Mouse (Mus musculus): ENCODE results near the gene Trp63. TPM values are rescaled to one million over a fixed set of nuclear protein-coding genes. Genes with fewer than 3 reads are reported as not detected.

Gene Trp63
- polyA plus RNA-seq, 1 experiment, result 0.52 TPM

GRCm38 (mm10) chr16:25774611-25775010 lies 91.0 kb downstream of the Trp63 start:
- TF ChIP-seq POLR2A (IDR thresholded peaks at IDR 0.05; ENCODE audit: low read depth, low read length) (no peak), CTCF (conservative IDR thresholded peaks at IDR 0.05; ENCODE audit: insufficient read depth, insufficient read length, low read depth, low read length) (no peak)
- Histone ChIP-seq H3K27me3 (replicated peaks; ENCODE audit: control insufficient read depth, insufficient read depth, low read length) (no peaks in the 10 kb centered on the region), H3K4me3 (ENCODE audit: insufficient read depth, low read depth, low read length) (no peak overlapping the region), H3K4me1 (ENCODE audit: control insufficient read depth, insufficient read depth, low read length) (no peaks in the 10 kb centered on the region), H3K36me3 (ENCODE audit: control insufficient read depth, insufficient read depth, low read length) (no peaks in the 10 kb centered on the region), H3K27ac (ENCODE audit: insufficient read depth, low read depth, low read length) (no peak overlapping the region)
- no peak for DNase-seq
- 92% methylated on average over 7 of the region's 7 CpGs for WGBS

GRCm38 (mm10) chr16:25777501-25777900 lies 93.9 kb downstream of the Trp63 start:
- 92% methylated on average over 1 of the region's 1 CpGs for WGBS
- no peak for DNase-seq
- TF ChIP-seq POLR2A (IDR thresholded peaks at IDR 0.05; ENCODE audit: low read depth, low read length) (no peak), CTCF (conservative IDR thresholded peaks at IDR 0.05; ENCODE audit: insufficient read depth, insufficient read length, low read depth, low read length) (no peak)
- Histone ChIP-seq H3K4me3 (ENCODE audit: insufficient read depth, low read depth, low read length) (no peak overlapping the region), H3K4me1 (ENCODE audit: control insufficient read depth, insufficient read depth, low read length) (no peaks in the 10 kb centered on the region), H3K36me3 (ENCODE audit: control insufficient read depth, insufficient read depth, low read length) (no peaks in the 10 kb centered on the region), H3K27ac (ENCODE audit: insufficient read depth, low read depth, low read length) (no peak overlapping the region), H3K27me3 (replicated peaks; ENCODE audit: control insufficient read depth, insufficient read depth, low read length) (no peaks in the 10 kb centered on the region)

DNA sequence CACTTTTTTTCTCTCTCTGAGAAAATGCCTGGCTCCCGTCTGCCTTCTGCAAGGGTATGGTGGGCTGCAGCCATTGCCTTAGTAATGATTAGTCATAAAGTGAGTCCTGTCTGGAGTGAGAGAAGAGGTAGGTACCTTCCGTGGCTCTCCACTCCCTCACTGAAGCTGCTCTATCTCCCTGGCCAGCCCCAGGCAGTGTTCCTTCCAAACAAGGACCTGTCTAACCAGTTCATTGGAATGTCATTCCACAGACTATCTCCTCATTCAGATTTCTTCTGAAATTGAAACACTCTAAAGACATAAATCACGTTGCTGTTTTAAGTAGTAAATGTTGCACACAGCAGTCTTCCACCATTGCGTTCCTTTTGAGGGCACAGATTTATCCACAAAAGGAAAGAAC lies 96.4 kb downstream of the Trp63 start:
- whole genome bisulfite sequencing, result 59% methylated on average over 4 of the region's 4 CpGs
- Histone ChIP-seq H3K36me3 (ENCODE audit: control insufficient read depth, insufficient read depth, low read length) (no peaks in the 10 kb centered on the region), H3K4me3 (ENCODE audit: insufficient read depth, low read depth, low read length) (no peak overlapping the region), H3K27me3 (replicated peaks; ENCODE audit: control insufficient read depth, insufficient read depth, low read length) (no peaks in the 10 kb centered on the region), H3K4me1 (ENCODE audit: control insufficient read depth, insufficient read depth, low read length) (no peaks in the 10 kb centered on the region), H3K27ac (ENCODE audit: insufficient read depth, low read depth, low read length) (no peak overlapping the region)
- DNase-seq, result no peak
- TF ChIP-seq POLR2A (IDR thresholded peaks at IDR 0.05; ENCODE audit: low read depth, low read length), result no peak
- TF ChIP-seq CTCF (conservative IDR thresholded peaks at IDR 0.05; ENCODE audit: insufficient read depth, insufficient read length, low read depth, low read length), result no peak

DNA sequence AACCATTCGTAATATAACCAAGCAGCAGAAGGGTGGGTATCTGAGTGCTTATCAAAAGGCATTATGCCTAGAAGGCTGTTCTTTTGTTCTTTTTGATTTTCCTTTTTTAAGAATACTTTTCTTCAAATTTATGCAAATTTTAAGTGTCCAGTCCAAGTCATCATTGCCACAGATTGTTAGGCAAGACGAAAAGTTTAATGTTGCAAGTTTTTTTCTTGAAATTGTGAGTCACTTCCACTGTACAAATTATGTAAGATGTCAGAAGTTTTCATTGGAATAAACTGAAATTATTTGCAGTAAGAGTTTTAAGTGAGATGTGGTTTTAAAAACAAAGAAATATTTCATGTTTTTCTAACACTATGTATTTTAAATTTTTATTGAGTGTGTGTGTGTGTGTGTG lies 100.7 kb downstream of the Trp63 start:
- no peak for DNase-seq
- no peaks in the 10 kb centered on the region for H3K36me3 ChIP-seq (ENCODE audit: control insufficient read depth, insufficient read depth, low read length)
- WGBS, result 89% methylated on average over 2 of the region's 2 CpGs
- no peaks in the 10 kb centered on the region for H3K27me3 ChIP-seq (replicated peaks; ENCODE audit: control insufficient read depth, insufficient read depth, low read length)
- H3K4me1 ChIP-seq (ENCODE audit: control insufficient read depth, insufficient read depth, low read length), result no peaks in the 10 kb centered on the region
- H3K4me3 ChIP-seq (ENCODE audit: insufficient read depth, low read depth, low read length), result no peak overlapping the region
- TF ChIP-seq CTCF (conservative IDR thresholded peaks at IDR 0.05; ENCODE audit: insufficient read depth, insufficient read length, low read depth, low read length) (no peak), POLR2A (IDR thresholded peaks at IDR 0.05; ENCODE audit: low read depth, low read length) (no peak)
- H3K27ac ChIP-seq (ENCODE audit: insufficient read depth, low read depth, low read length), result no peak overlapping the region

- TF ChIP-seq POLR2A (IDR thresholded peaks at IDR 0.05; ENCODE audit: low read depth, low read length), result no peak
- no peak for TF ChIP-seq CTCF (conservative IDR thresholded peaks at IDR 0.05; ENCODE audit: insufficient read depth, insufficient read length, low read depth, low read length)
- no peaks in the 10 kb centered on the region for H3K27me3 ChIP-seq (replicated peaks; ENCODE audit: control insufficient read depth, insufficient read depth, low read length)
- 81% methylated on average over 5 of the region's 5 CpGs for WGBS
- no peaks in the 10 kb centered on the region for H3K36me3 ChIP-seq (ENCODE audit: control insufficient read depth, insufficient read depth, low read length)
- no peak overlapping the region for H3K27ac ChIP-seq (ENCODE audit: insufficient read depth, low read depth, low read length)
- no peaks in the 10 kb centered on the region for H3K4me1 ChIP-seq (ENCODE audit: control insufficient read depth, insufficient read depth, low read length)
- DNase-seq, result no peak
- H3K4me3 ChIP-seq (ENCODE audit: insufficient read depth, low read depth, low read length), result no peak overlapping the region
Observed at GRCm38 (mm10) chr16:25786457-25786856, 102.9 kb downstream of the Trp63 start.

GRCm38 (mm10) chr16:25792640-25793266 lies 109.2 kb downstream of the Trp63 start:
- H3K4me1 ChIP-seq (ENCODE audit: control insufficient read depth, insufficient read depth, low read length), result no peaks in the 10 kb centered on the region
- WGBS, result 78% methylated on average over 5 of the region's 5 CpGs
- H3K27ac ChIP-seq (ENCODE audit: insufficient read depth, low read depth, low read length), result no peak overlapping the region
- H3K4me3 ChIP-seq (ENCODE audit: insufficient read depth, low read depth, low read length), result no peak overlapping the region
- no peak for DNase-seq
- H3K36me3 ChIP-seq (ENCODE audit: control insufficient read depth, insufficient read depth, low read length), result no peaks in the 10 kb centered on the region
- H3K27me3 ChIP-seq (replicated peaks; ENCODE audit: control insufficient read depth, insufficient read depth, low read length), result no peaks in the 10 kb centered on the region
- TF ChIP-seq CTCF (conservative IDR thresholded peaks at IDR 0.05; ENCODE audit: insufficient read depth, insufficient read length, low read depth, low read length) (no peak), POLR2A (IDR thresholded peaks at IDR 0.05; ENCODE audit: low read depth, low read length) (no peak)

DNA sequence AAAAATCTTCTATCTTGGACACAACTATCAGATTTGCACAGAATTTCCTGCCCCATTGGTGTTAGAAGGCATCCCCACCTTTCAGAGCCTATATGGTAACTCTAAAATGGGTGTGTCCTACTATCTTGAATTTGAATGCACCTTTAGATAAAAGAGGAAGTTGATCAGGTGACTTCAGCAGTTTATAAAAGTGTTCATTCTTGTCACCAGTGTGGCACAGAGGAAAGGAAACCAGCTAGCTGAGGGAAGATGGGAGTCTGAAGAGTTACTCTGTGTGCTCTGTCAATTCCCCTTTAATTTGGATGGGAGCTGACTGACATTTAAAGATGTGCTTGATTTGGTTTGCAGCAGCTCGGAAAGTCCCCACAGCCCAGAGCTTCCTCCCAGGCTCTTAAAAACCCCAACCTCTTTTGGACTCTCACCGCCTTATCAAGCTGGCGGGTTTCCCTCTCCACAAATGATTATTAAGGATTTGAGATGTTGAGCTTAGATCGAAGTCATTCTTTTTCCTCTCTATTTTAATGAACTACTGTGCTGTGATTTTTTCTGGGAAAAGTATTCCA lies 114.2 kb downstream of the Trp63 start:
- DNase-seq, result no peak
- H3K4me3 ChIP-seq (ENCODE audit: insufficient read depth, low read depth, low read length), result no peak overlapping the region
- WGBS, result 72% methylated on average over 4 of the region's 4 CpGs
- no peak overlapping the region for H3K27ac ChIP-seq (ENCODE audit: insufficient read depth, low read depth, low read length)
- H3K36me3 ChIP-seq (ENCODE audit: control insufficient read depth, insufficient read depth, low read length), result no peaks in the 10 kb centered on the region
- H3K4me1 ChIP-seq (ENCODE audit: control insufficient read depth, insufficient read depth, low read length), result no peaks in the 10 kb centered on the region
- TF ChIP-seq POLR2A (IDR thresholded peaks at IDR 0.05; ENCODE audit: low read depth, low read length) (no peak), CTCF (conservative IDR thresholded peaks at IDR 0.05; ENCODE audit: insufficient read depth, insufficient read length, low read depth, low read length) (no peak)
- H3K27me3 ChIP-seq (replicated peaks; ENCODE audit: control insufficient read depth, insufficient read depth, low read length), result no peaks in the 10 kb centered on the region; the same call in 1 of the 2 replicates
